Mouse (Mus musculus) lung, postnatal 36 days (tissue): ENCODE results near the gene Irf2bp2.

Source experiments
- DNase-seq: peaks from one replicate; pipeline ENCODE4 v3.0.0; 2022; ENCODE audit warnings: mixed read lengths

Irf2bp2 gene

DNA sequence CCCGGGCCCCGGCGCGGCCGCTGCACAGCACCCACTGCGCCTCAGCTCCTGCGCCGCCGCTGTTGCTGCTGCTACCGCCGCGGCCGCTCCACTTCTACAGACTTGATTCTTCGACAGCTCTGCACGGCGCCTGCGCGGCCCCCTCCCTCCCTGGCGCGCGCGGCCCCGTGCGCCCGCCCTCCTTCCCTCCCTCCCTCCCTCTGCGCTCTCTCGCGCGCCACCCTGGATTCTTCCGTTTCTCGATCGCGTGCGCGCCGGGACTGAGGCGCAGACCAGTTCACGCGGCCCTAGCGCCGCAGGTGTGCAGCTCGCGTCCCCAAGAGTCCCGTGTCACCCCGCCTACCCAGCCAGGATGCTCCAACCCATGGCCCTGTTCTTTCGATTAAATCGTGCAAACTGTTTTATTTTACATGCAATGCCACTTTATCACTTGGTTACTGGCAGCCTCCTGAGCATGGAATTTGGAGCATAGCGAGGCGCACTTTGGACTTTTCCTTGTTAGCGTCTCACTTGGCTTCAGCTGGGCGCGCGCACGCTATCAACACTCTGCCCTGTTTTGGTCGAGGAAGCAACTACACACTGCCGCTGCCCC lies at the start of gene Irf2bp2:
Gene Irf2bp2 (minus strand): TSS at position 98 of the 592 bp plus-strand sequence.
- DNase-seq, result peak; percentile 92

DNA sequence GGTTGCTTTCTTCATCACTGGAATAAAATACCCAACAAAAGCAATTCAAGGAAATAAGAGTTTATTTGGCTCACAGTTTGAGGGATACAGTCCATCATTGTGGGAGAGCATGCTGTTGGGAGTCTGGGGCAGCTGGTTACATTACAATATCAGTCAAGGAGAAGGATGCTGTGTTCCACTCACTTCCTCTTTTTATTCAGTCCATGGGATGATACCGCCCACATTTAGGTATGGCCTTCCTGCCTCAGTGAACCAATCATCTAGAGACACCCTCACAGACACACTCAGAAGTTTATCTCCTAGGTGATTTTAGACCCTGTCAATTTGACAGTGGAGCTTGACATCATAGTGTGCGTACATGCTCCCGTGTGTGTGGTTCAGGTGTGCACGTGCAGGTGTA lies 48.9 kb upstream of the Irf2bp2 start:
- no peak for DNase-seq

DNA sequence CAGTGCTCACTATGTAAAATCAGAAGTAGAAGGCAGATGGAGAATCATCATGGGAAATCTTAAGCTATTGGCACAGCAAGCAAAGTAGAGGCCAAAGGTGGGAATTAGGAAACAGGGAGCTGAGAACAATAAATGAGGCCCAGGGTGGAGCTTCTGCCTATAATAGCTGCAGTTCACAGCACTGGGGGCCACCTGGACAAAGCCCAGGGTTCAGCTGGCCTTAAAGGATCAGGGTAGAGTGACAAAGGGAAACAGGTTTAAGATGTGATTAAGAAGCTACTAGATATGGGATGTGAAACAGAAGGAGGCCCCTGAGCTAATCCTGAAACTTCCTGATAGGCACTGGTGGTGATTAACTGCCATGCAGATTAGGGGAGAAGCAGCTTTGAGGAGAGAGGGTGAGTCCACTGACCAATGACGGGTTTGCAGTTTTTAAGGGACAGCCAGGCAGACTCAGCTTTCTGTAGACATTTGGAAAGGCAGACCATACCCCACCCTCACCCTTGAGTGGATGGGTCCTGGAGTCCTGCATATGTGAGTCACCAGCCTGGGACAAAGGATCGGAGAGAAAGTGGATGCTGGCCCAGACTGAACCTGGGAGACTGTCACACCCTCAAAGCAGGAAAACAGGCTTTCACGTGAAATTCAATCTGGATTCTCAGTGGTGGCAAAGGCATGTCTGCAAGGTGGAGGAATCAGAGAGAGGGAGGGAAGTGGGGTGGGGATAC lies 47.9 kb upstream of the Irf2bp2 start:
- DNase-seq, result no peak

DNA sequence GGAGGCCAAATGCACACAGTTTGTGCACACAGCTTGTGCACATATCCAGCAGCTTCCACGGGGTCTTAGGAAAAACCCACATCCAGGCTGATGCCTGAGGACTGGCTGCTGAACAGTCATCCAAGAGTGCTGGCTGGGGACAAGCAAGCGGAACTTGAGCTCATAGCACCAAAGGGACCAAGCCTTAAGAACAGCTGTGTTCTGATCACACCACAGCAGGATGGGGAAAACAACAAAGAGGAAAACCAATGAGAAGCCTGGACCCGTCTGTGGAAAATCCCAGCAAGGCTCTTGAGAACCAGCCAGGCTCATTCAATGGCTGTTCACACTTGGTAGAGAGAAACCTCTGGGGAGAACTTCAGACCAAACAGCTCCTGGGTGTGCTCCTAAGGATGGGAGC lies 45.4 kb upstream of the Irf2bp2 start:
- peak; percentile 67 for DNase-seq

DNA sequence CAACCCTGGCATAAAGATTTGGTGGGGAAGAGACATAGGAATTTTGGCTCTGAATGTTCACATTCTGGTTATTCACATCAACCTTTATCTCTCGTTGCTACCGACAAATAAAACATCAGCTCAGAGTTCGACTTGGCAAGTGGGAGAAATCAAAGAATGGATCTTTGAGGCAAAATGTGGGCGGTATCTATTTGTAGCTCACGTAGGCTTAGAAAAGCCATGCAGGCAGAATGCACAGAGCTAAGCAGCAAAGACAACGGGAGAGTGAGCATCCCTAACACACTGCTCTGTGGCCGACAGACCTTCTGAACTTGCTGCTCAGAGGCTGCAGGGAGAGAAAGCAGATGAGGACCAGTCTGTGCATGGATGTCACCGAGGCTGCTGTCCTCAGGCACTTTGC lies 44.2 kb upstream of the Irf2bp2 start:
- no peak for DNase-seq

DNA sequence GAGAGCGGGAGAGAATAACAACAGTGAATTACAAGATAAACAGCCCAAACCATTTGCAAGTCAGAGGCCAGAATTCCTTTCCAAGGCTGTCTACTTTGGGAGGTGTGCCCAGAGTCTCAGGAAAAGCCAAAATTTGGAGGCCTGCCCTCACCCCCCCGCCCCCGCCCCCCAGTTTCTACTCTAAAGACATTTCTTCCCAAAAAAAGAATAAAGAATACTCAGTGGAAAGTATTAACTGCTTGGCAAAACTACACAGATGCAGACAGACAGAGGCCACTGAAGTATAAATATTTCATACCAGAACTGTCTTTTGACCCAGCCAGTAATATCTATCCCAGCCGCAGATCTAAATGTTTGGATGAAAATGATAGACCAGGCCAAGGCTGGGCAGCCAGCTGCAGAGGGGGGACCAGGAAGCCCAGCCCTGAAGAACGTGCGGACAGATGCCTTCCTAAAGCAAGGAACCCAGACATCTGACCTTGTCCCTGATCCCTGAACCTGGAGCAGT lies 40.8 kb upstream of the Irf2bp2 start:
- DNase-seq, result peak; percentile 62

DNA sequence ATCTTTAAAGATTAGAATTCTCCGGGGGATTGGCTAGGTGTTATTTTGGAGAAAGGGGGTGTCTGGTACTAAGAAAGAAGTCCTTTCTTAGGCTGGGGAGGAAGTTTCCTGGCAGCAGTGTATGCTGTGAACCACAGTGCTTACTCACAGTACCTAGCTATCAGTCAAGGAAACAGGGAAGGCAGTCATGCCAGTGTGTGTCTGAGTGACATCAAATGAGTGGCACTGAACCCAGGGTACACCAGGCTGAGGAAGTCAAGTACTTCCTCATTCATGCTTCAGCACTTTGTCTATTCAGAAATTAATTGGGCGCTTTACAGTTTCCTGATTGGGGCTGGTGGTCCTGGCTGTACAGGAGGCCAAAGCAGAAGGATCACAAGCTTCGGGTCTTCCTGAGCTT lies 34.8 kb upstream of the Irf2bp2 start:
- peak; percentile 55 for DNase-seq

DNA sequence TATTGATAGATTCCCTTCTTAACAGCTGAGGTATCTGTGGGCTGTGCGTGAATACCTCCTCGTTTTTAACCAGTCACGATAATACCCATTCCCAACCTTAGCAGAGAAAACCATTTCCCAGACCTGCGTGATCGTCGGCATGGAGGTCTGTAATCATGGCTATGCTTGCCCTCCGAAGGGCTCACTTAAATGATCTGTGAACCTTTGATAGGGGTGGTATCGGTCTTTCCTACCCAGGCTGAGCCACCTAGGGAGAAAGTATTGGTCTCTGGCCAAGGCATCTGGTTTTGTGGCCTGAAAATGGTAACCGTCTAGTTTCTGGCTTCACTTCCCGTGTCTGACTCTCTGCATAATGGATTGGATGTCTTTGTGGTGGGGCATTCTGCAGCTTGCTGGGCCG lies 32.6 kb upstream of the Irf2bp2 start:
- no peak for DNase-seq

DNA sequence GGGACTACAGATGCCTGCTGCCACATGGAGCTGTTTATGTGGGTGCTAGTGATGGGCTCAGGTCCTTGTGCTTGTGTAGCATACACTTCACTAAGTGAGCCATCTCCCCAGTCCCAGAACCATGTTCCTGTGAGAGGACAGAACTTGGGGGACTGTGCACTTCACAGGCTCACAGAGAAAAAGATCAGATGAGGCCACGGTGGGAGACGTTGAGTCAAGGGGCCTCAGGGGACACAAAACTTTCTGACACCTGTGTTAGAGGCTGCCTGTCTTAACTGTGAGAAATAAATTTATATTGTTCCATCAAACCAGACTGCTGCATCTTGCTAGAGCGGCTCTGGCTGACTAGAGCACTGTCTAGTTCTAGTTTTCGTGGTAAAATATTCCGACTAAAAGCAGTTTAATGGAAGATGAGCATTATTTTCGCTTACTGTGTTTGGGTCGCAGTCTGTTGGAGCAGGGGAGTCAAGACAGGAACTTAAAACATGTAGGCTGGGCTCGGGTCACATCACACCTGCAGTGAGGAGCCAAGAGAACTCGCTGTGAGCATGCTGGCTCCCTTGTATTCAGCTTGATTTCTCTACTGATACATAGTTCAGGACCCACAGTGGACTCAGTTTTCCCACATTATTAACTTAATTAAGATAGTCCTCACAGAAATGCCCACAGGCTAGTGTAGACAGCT lies 28.5 kb upstream of the Irf2bp2 start:
- DNase-seq, result no peak

DNA sequence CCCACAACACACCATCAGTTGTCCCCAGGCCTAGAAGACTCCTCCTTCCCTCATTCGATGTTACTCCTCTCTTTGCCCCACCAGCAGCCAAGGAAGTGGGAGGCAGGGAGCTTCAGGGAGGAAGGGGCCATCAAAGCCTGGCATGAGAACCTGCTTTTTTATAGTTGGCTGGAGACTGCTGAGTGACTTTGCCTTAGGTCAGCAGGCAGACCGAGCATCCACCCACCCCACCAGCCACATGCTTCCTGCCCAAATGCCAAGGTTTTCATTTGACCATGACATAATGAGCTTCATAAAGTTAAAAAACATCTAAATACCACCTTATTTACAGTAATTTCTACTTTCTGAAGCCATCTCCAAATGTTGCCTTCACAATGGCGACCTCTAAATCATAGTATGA lies 26.9 kb upstream of the Irf2bp2 start:
- no peak for DNase-seq

DNA sequence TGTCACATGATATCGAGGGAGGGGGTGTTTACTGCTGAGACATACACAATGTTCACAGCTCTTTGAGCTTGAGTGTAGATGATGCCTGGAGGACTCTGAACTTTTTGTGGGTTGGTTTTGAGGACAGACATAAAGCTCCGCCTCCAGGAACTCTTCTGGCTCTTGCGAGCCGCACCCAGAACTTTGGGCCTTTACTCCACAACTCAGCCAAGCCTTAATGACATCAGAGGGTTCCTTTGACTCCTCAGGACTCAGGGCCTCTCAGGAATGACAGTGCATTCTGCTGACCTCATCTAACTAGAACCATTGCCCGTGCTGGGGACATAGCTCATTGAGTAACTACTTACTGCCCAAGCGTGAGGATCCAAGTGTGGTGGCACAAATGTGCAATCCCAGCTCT lies 25.7 kb upstream of the Irf2bp2 start:
- DNase-seq, result no peak

DNA sequence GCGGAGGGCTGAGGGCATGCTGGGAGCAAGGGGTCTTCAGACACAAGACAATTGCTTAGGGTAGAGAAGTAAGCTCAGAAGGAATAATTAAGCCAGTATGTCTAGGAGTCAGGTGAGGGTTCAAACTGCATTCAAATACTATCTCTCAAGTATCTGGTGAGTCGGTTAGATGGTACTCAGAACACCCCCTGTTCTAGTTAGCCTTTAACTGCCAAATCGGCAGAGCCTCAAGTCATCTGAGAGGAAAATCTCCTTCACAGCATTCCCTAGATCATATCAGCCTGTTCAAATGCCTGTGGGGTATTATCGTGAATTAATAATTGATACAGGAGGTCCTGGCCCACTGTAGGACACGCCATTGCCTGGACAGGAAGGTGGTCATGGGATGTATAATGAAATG lies 23.9 kb upstream of the Irf2bp2 start:
- DNase-seq, result no peak

DNA sequence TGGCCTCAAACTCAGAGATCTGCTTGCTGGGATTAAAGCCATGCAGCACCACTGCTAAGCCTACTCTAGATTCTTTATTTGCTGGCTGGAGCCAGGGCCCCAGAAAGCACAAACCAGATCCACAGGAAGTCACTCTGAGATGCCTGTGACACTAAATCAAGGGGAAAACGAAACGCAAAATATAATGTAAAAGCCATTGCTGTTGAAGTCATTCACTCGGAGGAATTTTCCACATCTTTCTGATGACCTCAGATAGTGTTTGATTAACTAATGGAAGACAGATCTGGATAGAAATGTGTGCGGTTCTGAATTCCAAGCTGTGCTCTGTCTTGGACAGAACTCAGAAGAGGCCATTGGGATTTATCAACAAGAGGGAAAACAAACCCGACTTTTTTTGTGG lies 22.9 kb upstream of the Irf2bp2 start:
- DNase-seq, result no peak

DNA sequence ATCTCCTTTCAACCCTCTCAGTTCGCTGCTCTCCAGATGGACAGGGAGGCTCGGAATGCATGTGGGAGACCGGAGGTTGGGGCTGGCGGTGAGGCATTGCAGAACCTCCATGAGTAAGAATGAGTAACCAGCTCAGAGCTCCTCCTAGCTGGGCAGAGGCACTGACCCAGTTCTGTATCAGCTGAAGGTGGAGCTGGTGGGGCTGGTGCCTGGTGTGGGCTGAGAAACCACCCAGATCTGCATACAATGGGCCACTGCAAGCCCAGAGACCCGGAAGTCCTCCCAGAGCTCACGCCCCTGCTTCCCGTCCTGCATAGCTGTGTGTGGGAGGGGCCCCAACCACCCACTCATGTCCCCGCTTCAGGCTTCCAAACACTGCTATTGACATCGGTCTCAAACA lies 22.0 kb upstream of the Irf2bp2 start:
- DNase-seq, result peak; percentile 87

DNA sequence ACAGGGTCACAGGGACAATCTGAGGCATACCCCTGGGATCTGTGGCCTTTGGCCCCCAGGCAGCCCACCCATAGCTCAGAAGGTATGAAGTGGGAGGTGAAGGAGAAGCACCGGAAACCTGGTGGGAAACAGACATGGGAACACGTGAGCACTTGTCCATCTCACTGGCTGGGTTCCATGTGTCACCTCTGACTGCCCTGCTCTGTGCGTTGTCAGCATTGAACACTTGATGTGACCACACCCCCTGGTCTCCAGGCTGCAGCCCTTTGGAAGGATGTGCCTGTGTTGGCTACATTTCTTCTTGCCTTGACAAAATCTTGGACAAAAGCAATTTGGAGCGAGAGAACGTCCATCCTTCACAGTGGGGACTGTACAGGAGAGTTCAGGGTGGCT lies 20.9 kb upstream of the Irf2bp2 start:
- no peak for DNase-seq

DNA sequence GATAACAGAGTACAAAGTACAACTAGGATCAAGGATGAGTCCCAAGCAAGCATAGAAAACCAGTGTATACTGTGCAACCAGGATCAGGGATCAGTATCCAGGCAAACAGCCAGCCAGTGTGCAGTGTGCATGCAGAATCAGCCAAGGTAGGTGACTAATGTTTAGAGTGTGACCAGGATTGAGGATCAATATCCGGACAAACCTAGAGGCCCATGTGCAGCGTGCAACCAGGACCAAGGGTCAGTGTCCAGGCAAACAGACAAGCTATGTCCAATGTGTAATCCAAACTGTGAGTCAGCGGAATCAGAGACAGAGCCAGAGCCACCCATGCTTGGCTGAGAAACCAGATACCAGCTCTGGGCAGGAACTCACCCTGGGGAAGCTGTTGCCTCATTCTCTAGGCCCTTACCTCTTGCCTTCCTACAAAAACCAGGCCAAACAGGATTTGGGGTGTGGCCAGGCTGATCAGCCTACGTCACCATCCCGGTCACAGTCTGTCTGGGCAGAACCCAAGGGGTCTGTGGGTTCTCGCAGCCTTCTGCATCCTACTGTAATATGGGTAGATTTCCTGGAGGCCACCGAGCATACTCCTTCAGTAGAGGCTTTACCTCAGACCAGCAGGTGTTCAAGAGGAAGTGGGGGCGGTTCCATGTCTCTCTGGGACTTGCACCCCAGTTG lies 20.4 kb upstream of the Irf2bp2 start:
- DNase-seq, result peak; percentile 76

DNA sequence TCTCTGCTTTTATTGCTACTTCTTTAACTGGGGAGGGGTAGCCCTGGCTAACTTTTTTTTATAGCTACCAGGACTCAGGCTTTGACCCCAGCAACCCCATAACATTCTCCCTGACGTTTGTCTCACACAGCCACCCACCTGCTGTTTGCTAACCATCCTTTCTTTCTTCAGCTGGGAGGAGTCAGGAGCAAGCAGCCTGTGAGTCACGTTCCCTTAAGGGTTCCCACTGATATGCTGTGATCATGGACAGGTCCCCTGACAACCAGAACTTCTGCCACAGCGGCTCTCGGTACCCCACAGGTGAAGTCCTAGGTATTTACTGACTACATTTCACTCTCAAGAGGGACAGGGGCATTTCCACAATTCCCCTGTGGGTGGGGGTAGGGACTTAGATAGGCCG lies 19.4 kb upstream of the Irf2bp2 start:
- DNase-seq, result peak; percentile 18

DNA sequence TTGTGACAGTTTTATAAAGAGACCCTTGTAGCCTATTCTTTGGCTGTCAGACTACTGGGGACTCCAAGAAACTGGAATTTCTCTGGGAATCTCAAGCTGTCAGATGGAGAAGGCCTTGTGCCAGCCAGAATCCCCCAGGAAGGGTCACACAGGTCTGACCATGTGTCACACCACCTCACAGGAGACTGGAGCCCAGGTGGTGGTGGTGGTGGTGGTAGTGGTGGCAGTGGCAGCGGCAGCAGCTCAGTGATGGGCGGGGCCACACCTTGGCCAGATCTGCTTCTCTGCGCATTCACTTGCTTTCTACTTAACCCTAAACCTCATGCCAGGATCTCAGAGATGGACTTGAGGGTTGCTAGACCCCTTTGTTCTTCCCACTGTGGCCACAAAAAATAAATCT lies 19.0 kb upstream of the Irf2bp2 start:
- DNase-seq, result no peak

DNA sequence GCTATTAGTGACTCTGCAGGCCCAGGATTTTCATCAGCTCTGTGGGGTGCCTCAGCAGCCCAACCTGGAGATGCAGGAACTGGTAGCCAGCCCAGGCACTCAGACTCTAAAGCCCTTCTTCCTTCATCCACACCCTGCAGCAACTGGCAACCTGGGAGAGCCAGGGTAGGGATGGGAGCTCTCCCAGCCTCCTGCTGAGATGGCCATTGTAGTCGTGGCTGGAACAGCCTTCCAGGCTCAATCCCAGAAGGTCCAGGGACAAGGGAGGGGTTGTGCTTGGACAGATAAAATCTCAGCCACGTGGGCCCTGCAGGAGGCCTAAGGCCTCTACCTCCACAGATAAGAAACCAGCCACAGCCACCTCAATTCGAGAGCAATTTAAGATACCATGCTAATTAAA lies 16.9 kb upstream of the Irf2bp2 start:
- DNase-seq, result no peak

DNA sequence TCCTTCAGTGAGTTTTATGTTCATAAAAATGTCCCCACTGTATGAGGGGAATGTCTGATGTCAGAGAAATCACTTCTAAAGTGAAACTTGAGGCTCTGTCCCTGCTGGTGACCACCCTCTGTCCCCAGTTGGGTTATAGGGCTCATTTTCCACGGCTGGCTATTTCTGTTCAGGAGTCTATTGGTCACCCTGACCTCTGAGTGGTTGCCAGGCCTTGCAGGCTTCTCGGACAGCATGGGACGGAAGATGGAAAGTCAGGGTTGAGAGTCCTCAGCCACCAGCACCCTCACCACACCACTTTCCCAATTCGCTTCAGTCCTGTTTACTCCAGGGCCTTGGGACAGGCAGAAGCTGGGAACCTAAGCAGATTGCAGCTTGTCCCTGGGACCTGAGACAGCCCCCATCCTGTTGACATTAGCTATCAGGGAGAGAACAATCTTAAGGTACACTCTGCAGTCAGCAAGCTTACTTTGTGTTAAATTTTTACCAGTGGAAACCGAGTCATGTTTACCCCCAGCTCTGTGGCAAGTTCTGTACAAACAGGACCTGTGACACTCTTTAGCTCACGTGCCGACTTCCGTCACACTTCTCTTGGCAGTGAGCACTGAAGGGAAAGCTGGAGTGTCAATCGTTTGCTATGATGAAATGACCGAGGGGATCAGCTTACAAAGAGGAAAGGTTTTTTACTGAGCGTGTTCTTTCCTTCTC lies 15.9 kb upstream of the Irf2bp2 start:
- DNase-seq, result peak; percentile 77

DNA sequence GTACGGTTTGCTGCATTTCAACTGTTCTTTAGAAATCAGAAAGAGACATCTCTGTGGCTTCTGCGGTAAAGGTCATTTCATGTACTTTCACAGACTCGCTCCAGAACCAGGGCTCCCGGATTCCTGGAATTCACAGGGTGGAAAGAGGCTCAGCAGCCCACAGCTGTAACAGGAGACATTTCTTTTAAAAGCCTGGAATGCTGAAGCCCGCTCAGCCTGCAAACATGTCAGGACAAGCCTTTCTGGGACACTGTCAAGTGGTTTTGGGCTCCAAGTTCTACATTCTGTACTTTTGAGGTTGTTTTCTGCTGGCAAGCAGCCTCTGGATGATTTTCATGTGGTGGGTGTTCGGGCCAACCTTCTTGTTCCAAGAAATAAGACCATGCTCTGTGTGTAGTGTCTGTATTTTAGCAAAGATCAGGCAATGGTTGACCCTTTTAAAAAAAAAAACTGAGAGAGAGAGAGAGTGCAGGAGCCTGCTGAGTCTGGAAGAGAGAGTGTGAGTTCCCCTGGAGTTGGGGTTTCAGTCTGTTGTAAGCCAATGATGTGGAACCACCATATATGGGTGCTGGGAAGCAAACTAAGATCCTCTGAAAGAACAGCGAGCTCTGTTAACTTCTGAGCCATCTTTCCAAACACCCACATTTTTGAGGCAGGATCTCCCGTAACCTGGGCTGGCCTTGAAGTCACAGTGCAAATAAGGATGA lies 9.6 kb upstream of the Irf2bp2 start:
- peak; percentile 76 for DNase-seq

DNA sequence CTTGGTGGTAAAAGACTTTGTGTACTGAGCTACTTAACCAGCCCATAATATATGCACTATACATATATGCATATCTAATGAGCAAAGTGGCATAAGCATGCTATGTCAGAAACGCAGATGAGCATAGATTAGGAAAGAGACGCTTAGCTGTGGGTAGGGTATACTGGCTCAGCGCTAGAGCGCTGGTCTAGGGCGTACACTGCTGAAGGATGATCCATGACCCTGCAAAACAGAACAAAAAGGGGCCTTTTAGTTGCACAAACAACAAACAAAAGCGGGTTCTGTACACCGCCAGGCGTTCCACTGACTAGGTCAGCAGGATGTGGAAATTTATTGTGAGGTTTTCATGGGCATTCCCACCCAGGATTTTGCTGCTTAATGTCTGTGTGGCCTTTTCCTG lies 8.9 kb upstream of the Irf2bp2 start:
- DNase-seq, result no peak
